Mouse (Mus musculus): ENCODE results near the gene Cbfa2t2. TPM values are rescaled to one million over a fixed set of nuclear protein-coding genes. Genes with fewer than 3 reads are reported as not detected.
A peak's percentile ranks its signal among the peaks of the same experiment; 100 is the strongest.

Gene Cbfa2t2
- polyA plus RNA-seq, 1 experiment, result 5.1 TPM

DNA sequence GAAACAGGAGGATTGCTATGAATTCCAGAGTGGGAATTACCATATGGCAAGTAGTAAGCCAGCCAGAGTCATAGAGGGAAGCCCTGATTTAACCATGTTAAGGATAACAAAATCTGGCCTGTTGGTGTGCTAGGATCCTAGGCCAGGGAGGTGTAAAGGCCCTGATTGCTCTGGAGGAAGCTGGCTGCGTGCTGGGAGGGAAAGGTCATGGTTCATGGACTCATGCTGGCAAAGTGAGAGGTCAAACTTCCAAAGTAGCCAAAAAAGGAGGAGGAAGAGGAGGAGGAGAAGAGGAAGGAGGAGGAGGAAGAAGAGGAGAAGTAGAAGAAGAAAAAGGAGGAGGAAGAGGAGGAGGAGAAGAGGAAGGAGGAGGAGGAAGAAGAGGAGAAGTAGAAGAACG lies 3.6 kb upstream of the Cbfa2t2 start:
- Histone ChIP-seq H3K4me3 (ENCODE audit: extremely low read depth, insufficient read depth, insufficient read length) (no peak overlapping the region), H3K27ac (ENCODE audit: insufficient read depth, low read length) (no peak overlapping the region), H3K4me1 (ENCODE audit: control insufficient read depth, insufficient read depth, insufficient read length) (peaks cover 3% of the 10 kb centered on the region; the same call in 1 of the 2 replicates), H3K36me3 (ENCODE audit: control insufficient read depth, insufficient read depth, low read length) (no peaks in the 10 kb centered on the region), H3K27me3 (ENCODE audit: control insufficient read depth, insufficient read depth, low read length) (no peaks in the 10 kb centered on the region)
- TF ChIP-seq POLR2A (IDR thresholded peaks at IDR 0.05; ENCODE audit: low read depth, low read length) (no peak), CTCF (IDR thresholded peaks at IDR 0.05; ENCODE audit: extremely low read depth, insufficient read depth, insufficient read length, insufficient replicate concordance) (no peak)
- 54% methylated on average over 2 of the region's 2 CpGs for WGBS
- no peak for DNase-seq (ENCODE audit: low read depth in 1 of 2, low spot score in 2 of 2)

DNA sequence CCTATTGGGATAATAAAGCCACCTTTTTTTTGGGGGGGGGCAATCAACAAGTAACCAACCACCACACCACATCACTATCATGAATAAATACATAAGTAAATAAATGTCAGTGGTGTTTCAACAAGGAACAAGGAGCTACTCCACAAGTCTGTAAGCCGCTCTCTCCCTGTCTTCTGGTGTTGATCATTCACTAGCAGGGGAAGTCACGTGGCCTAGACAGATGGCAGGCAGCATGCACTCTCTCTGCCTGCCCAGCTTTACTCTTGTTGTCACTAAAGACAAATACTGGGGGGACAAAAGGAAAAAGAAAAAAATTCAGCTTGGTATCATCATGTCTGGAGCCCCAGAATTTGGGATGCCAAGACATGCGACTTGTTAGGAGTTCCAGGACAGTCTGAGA lies 2.9 kb upstream of the Cbfa2t2 start:
- Histone ChIP-seq H3K4me1 (ENCODE audit: control insufficient read depth, insufficient read depth, insufficient read length) (peaks cover 3% of the 10 kb centered on the region; the same call in 1 of the 2 replicates), H3K36me3 (ENCODE audit: control insufficient read depth, insufficient read depth, low read length) (no peaks in the 10 kb centered on the region), H3K4me3 (ENCODE audit: extremely low read depth, insufficient read depth, insufficient read length) (no peak overlapping the region), H3K27me3 (ENCODE audit: control insufficient read depth, insufficient read depth, low read length) (no peaks in the 10 kb centered on the region), H3K27ac (ENCODE audit: insufficient read depth, low read length) (no peak overlapping the region)
- 84% methylated on average over 3 of the region's 3 CpGs for WGBS
- TF ChIP-seq POLR2A (IDR thresholded peaks at IDR 0.05; ENCODE audit: low read depth, low read length), result no peak
- no peak for TF ChIP-seq CTCF (IDR thresholded peaks at IDR 0.05; ENCODE audit: extremely low read depth, insufficient read depth, insufficient read length, insufficient replicate concordance)
- DNase-seq (ENCODE audit: low read depth in 1 of 2, low spot score in 2 of 2), result no peak

DNA sequence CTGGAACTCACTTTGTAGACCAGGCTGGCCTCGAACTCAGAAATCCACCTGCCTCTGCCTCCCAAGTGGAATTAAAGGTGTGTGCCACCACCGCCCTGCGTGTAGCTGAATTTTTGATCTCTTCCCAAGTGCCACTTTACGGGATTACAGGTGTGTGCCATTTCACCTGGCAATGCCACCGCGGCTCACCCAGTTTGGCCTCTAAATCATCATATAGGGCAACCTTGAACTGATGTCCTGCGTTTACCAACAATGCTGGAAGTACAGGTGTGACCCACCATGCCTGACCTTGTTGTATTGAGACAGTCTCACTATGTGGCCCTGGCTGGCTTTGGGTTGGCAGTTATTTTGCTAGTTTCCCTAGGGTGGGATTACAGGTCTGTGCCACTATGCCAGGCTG lies 1.6 kb upstream of the Cbfa2t2 start:
- Histone ChIP-seq H3K4me3 (ENCODE audit: extremely low read depth, insufficient read depth, insufficient read length) (no peak overlapping the region), H3K36me3 (ENCODE audit: control insufficient read depth, insufficient read depth, low read length) (no peaks in the 10 kb centered on the region), H3K4me1 (ENCODE audit: control insufficient read depth, insufficient read depth, insufficient read length) (peaks cover 3% of the 10 kb centered on the region; the same call in 1 of the 2 replicates), H3K27ac (ENCODE audit: insufficient read depth, low read length) (no peak overlapping the region), H3K27me3 (ENCODE audit: control insufficient read depth, insufficient read depth, low read length) (no peaks in the 10 kb centered on the region)
- DNase-seq (ENCODE audit: low read depth in 1 of 2, low spot score in 2 of 2), result no peak
- TF ChIP-seq POLR2A (IDR thresholded peaks at IDR 0.05; ENCODE audit: low read depth, low read length), result no peak
- TF ChIP-seq CTCF (IDR thresholded peaks at IDR 0.05; ENCODE audit: extremely low read depth, insufficient read depth, insufficient read length, insufficient replicate concordance), result no peak
- WGBS, result 95% methylated on average over 7 of the region's 7 CpGs

DNA sequence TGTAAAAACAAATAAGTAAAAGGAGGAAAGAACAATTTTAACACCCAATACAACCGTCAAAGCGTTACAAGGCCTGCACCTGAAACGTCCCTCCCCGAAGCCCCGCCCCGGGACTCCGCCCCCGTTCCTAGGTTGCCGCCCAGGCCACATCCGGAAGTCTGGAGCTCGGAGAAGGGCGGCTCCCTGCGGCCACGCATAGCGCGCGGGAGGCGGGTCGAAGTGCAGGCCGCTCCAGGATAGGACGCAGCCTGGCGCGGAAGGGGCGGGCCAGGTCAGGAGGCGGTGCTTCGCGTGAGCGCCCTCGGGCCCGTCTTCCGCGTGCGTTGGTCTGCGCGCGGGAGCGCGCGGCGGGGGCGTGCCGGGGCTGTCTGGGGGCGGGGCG lies 214 bp upstream of the Cbfa2t2 start:
- Histone ChIP-seq H3K27me3 (ENCODE audit: control insufficient read depth, insufficient read depth, low read length) (no peaks in the 10 kb centered on the region), H3K27ac (ENCODE audit: insufficient read depth, low read length) (peak overlapping the region; percentile 44; the same call in 1 of the 2 replicates), H3K4me1 (ENCODE audit: control insufficient read depth, insufficient read depth, insufficient read length) (peaks cover 3% of the 10 kb centered on the region; the same call in 1 of the 2 replicates), H3K36me3 (ENCODE audit: control insufficient read depth, insufficient read depth, low read length) (no peaks in the 10 kb centered on the region), H3K4me3 (ENCODE audit: extremely low read depth, insufficient read depth, insufficient read length) (no peak overlapping the region)
- DNase-seq (ENCODE audit: low read depth in 1 of 2, low spot score in 2 of 2), result peak; percentile 94 to 98
- TF ChIP-seq CTCF (IDR thresholded peaks at IDR 0.05; ENCODE audit: extremely low read depth, insufficient read depth, insufficient read length, insufficient replicate concordance) (no peak), POLR2A (IDR thresholded peaks at IDR 0.05; ENCODE audit: low read depth, low read length) (no peak)
- WGBS, result 1% methylated on average over 41 of the region's 44 CpGs

DNA sequence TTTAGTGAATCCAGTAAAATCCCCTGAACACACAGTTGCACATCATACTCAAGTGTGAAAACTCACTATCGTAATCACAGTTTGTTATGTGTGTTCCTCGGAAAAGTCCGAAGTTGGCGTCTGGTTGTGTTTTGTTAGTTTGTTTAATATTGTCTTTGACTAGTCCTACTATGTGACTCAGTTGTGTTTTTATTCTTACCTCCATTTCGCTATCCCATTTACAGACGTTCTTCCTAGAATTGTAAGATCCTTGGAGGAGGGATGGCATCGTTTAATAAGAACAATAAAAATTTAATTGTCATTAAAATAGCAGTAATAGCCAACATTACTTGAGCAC lies 878 bp downstream of the Cbfa2t2 start:
- no peaks in the 10 kb centered on the region for H3K36me3 ChIP-seq (ENCODE audit: control insufficient read depth, insufficient read depth, low read length)
- WGBS, result 16% methylated on average over 7 of the region's 7 CpGs
- no peak overlapping the region; the same call in 1 of the 2 replicates for H3K27ac ChIP-seq (ENCODE audit: insufficient read depth, low read length)
- H3K27me3 ChIP-seq (ENCODE audit: control insufficient read depth, insufficient read depth, low read length), result no peaks in the 10 kb centered on the region
- no peak for DNase-seq (ENCODE audit: low read depth in 1 of 2, low spot score in 2 of 2)
- H3K4me3 ChIP-seq (ENCODE audit: extremely low read depth, insufficient read depth, insufficient read length), result peak overlapping the region; percentile 87
- no peak for TF ChIP-seq POLR2A (IDR thresholded peaks at IDR 0.05; ENCODE audit: low read depth, low read length)
- no peak for TF ChIP-seq CTCF (IDR thresholded peaks at IDR 0.05; ENCODE audit: extremely low read depth, insufficient read depth, insufficient read length, insufficient replicate concordance)
- H3K4me1 ChIP-seq (ENCODE audit: control insufficient read depth, insufficient read depth, insufficient read length), result peaks cover 3% of the 10 kb centered on the region; the same call in 1 of the 2 replicates

DNA sequence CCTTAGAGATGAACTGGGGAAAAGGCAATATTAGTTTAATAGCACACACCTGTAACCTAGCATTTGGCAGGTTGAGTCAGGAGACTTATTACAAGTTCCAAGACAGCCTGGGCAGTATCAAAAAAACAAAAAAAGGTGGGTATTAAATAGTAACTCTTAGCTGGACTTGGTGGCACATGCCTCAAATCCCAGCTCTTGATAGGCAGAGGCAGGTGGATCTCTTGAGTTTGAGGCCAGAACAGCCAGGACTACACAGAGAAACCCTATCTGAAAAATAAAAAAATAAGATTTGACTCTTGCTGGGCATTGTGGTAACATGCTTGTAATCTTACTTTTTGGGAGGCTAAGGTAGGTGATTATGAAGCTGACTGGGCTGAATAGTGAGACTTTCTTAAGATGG lies 4.2 kb downstream of the Cbfa2t2 start:
- DNase-seq (ENCODE audit: low read depth in 1 of 2, low spot score in 2 of 2), result no peak
- Histone ChIP-seq H3K4me3 (ENCODE audit: extremely low read depth, insufficient read depth, insufficient read length) (no peak overlapping the region), H3K27me3 (ENCODE audit: control insufficient read depth, insufficient read depth, low read length) (no peaks in the 10 kb centered on the region), H3K36me3 (ENCODE audit: control insufficient read depth, insufficient read depth, low read length) (no peaks in the 10 kb centered on the region), H3K27ac (ENCODE audit: insufficient read depth, low read length) (no peak overlapping the region), H3K4me1 (ENCODE audit: control insufficient read depth, insufficient read depth, insufficient read length) (peaks cover 3% of the 10 kb centered on the region; the same call in 1 of the 2 replicates)
- TF ChIP-seq CTCF (IDR thresholded peaks at IDR 0.05; ENCODE audit: extremely low read depth, insufficient read depth, insufficient read length, insufficient replicate concordance) (no peak), POLR2A (IDR thresholded peaks at IDR 0.05; ENCODE audit: low read depth, low read length) (no peak)

DNA sequence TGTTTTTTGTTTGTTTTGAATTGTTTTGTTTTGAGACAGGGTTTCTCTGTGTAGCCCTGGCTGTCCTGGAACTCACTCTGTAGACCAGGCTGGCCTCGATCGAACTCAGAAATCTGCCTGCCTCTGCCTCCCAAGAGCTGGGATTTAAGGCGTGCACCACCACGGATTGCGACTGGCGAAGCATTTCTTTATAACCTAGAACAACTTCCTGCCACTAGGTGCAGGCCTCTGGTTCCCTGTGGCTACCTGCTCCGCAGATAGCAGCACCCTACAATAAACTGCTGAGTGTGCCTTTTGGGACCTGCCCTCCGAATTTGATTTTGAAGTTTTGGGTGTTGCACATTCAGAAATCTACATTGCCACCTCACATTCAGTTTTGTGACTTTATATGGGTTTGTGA lies 11.5 kb downstream of the Cbfa2t2 start:
- H3K4me1 ChIP-seq (ENCODE audit: control insufficient read depth, insufficient read depth, insufficient read length), result no peaks in the 10 kb centered on the region
- 93% methylated on average over 8 of the region's 8 CpGs for WGBS
- DNase-seq (ENCODE audit: low read depth in 1 of 2, low spot score in 2 of 2), result no peak
- no peaks in the 10 kb centered on the region for H3K36me3 ChIP-seq (ENCODE audit: control insufficient read depth, insufficient read depth, low read length)
- no peaks in the 10 kb centered on the region for H3K27me3 ChIP-seq (ENCODE audit: control insufficient read depth, insufficient read depth, low read length)
- H3K4me3 ChIP-seq (ENCODE audit: extremely low read depth, insufficient read depth, insufficient read length), result no peak overlapping the region
- TF ChIP-seq POLR2A (IDR thresholded peaks at IDR 0.05; ENCODE audit: low read depth, low read length) (no peak), CTCF (IDR thresholded peaks at IDR 0.05; ENCODE audit: extremely low read depth, insufficient read depth, insufficient read length, insufficient replicate concordance) (no peak)
- no peak overlapping the region for H3K27ac ChIP-seq (ENCODE audit: insufficient read depth, low read length)
